Mouse (Mus musculus): Measurements from ENCODE around the gene Hnrnpm. TPM values are rescaled to one million over a fixed set of nuclear protein-coding genes. Genes with fewer than 3 reads are reported as not detected.
"Not testable (repeated sequence)": the region's sequence is repeated elsewhere in the genome, so short reads cannot be mapped to it uniquely, and the experiment has no call there.

The Hnrnpm gene
- total RNA-seq, 2 experiments from 2014 or later: 79.1 to 95.6 TPM

- no peak for TF ChIP-seq CTCF (IDR thresholded peaks at IDR 0.05)
- intact Hi-C loops (cut with DNase I): no loop called here
- H3K27ac ChIP-seq: no peak overlapping the region
- DNase-seq: no peak
- no peak overlapping the region for H3K4me3 ChIP-seq
Measured at GRCm38 (mm10) chr17:33627281-33627680, 59.4 kb downstream of the Hnrnpm start.

GRCm38 (mm10) chr17:33613726-33614125, 72.9 kb downstream of the Hnrnpm start:
- DNase-seq; intact Hi-C loops (cut with DNase I); H3K4me3 ChIP-seq; H3K27ac ChIP-seq: not testable (repeated sequence)

- TF ChIP-seq CTCF (IDR thresholded peaks at IDR 0.05): no peak
- no peak for DNase-seq
- H3K27ac ChIP-seq: no peak overlapping the region
- no peak overlapping the region for H3K4me3 ChIP-seq
- intact Hi-C loops (cut with DNase I): no loop called here
Measured at GRCm38 (mm10) chr17:33610548-33610947, 76.1 kb downstream of the Hnrnpm start.

GRCm38 (mm10) chr17:33607273-33607672, 79.4 kb downstream of the Hnrnpm start:
- DNase-seq: no peak
- intact Hi-C loops (cut with DNase I): no loop called here
- no peak overlapping the region for H3K27ac ChIP-seq
- TF ChIP-seq CTCF (IDR thresholded peaks at IDR 0.05): no peak
- no peak overlapping the region for H3K4me3 ChIP-seq

GRCm38 (mm10) chr17:33601947-33602346, 84.7 kb downstream of the Hnrnpm start:
- intact Hi-C loops (cut with DNase I): no loop called here
- no peak for TF ChIP-seq CTCF (IDR thresholded peaks at IDR 0.05)
- H3K4me3 ChIP-seq: no peak overlapping the region
- H3K27ac ChIP-seq: no peak overlapping the region
- no peak for DNase-seq

- no peak overlapping the region for H3K4me3 ChIP-seq
- no peak overlapping the region for H3K27ac ChIP-seq
- intact Hi-C loops (cut with DNase I): no loop called here
- no peak for DNase-seq
- no peak for TF ChIP-seq CTCF (IDR thresholded peaks at IDR 0.05)
Measured at GRCm38 (mm10) chr17:33600831-33601230, 85.8 kb downstream of the Hnrnpm start.

- peak overlapping the region; percentile 28 for H3K4me3 ChIP-seq
- intact Hi-C loops (cut with DNase I): no loop called here
- DNase-seq: peak; percentile 17
- H3K27ac ChIP-seq: peak overlapping the region; percentile 43; the same call in 1 of the 2 replicates
- no peak for TF ChIP-seq CTCF (IDR thresholded peaks at IDR 0.05)
Measured at GRCm38 (mm10) chr17:33599836-33600475, 86.7 kb downstream of the Hnrnpm start.

- H3K4me3 ChIP-seq: peak overlapping the region; percentile 17; the same call in 1 of the 2 replicates
- no peak for DNase-seq
- TF ChIP-seq CTCF (IDR thresholded peaks at IDR 0.05): no peak
- H3K27ac ChIP-seq: peak overlapping the region; percentile 28; the same call in 1 of the 2 replicates
- intact Hi-C loops (cut with DNase I): no loop called here
Measured at GRCm38 (mm10) chr17:33598506-33598905, 88.2 kb downstream of the Hnrnpm start.

- no peak for DNase-seq
- intact Hi-C loops (cut with DNase I): no loop called here
- H3K27ac ChIP-seq: no peak overlapping the region
- H3K4me3 ChIP-seq: no peak overlapping the region
- peak; percentile 12; the same call in 1 of the 2 replicates for TF ChIP-seq CTCF (IDR thresholded peaks at IDR 0.05)
Measured at GRCm38 (mm10) chr17:33597271-33597670, 89.4 kb downstream of the Hnrnpm start.

Other genes starting within 250 kb of the Hnrnpm start
- gene Adamts10, start 162.7 kb downstream of the Hnrnpm start, total RNA-seq (2021): 1 to 10 TPM; 7.4 TPM
- gene Myo1f, start 131.2 kb downstream of the Hnrnpm start, total RNA-seq (2021): under 1 TPM; 0.50 to 0.66 TPM
- 1 to 10 TPM; 5.4 to 8.2 TPM for gene Zfp414, start 57.8 kb downstream of the Hnrnpm start, total RNA-seq (2021)
- under 1 TPM in 1 of 2 experiments, not detected in 1; 0.17 TPM for gene Pram1, start 48.8 kb downstream of the Hnrnpm start, total RNA-seq (2021)
- 10 to 100 TPM; 88.8 to 90.7 TPM for gene March2, start 31.8 kb upstream of the Hnrnpm start, total RNA-seq (2021)
- gene Rab11b, start 73.7 kb upstream of the Hnrnpm start, total RNA-seq (2021): 100 to 1,000 TPM; 134 to 150 TPM
- 1 to 10 TPM; 1.4 to 5.9 TPM for gene Angptl4, start 95.0 kb upstream of the Hnrnpm start, total RNA-seq (2021)
- 10 to 100 TPM; 15.7 to 24.5 TPM for gene Kank3, start 123.7 kb upstream of the Hnrnpm start, total RNA-seq (2021)
- 100 to 1,000 TPM; 541 to 640 TPM for gene Rps28, start 137.7 kb upstream of the Hnrnpm start, total RNA-seq (2021)
- gene Ndufa7, start 137.7 kb upstream of the Hnrnpm start, total RNA-seq (2021): 100 to 1,000 TPM; 351 to 407 TPM
- 10 to 100 TPM; 13.8 to 16.1 TPM for gene Cd320, start 156.2 kb upstream of the Hnrnpm start, total RNA-seq (2021)
- gene Gm7029, start 187.0 kb upstream of the Hnrnpm start, total RNA-seq (2021): not detected
- gene Kifc1, start 203.8 kb upstream of the Hnrnpm start, total RNA-seq (2021): under 1 TPM; 0.23 to 0.33 TPM
- gene Platr17, start 218.3 kb upstream of the Hnrnpm start, total RNA-seq (2021): not detected
- 10 to 100 TPM; 13.3 to 13.9 TPM for gene Daxx, start 222.6 kb upstream of the Hnrnpm start, total RNA-seq (2021)
- gene Tapbp, start 229.0 kb upstream of the Hnrnpm start, total RNA-seq (2021): 10 to 100 TPM; 34.0 to 44.4 TPM
- gene Zbtb22, start 229.0 kb upstream of the Hnrnpm start, total RNA-seq (2021): 10 to 100 TPM; 14.5 to 14.8 TPM
- 10 to 100 TPM; 31.4 to 34.0 TPM for gene Rgl2, start 242.7 kb upstream of the Hnrnpm start, total RNA-seq (2021)

Data from gastrocnemius, adult 2 months (tissue).